Mouse (Mus musculus) midbrain, embryonic 13.5 days (tissue): ENCODE data around the gene Tle3. TPM values are rescaled to one million over a fixed set of nuclear protein-coding genes. Genes with fewer than 3 reads are reported as not detected.

Experiments used
- ATAC-seq: fragments of 200-750 bp; cut with Nextera tagmentation; 2 replicates; pipeline ENCODE4 v1.8.0; 2017; ENCODE audit warnings: mild to moderate bottlenecking, moderate TSS enrichment, moderate library complexity
- H3K27ac ChIP-seq: fragments of 300-500 bp; sonication (generic); 2 replicates; pipeline ENCODE4 v1.5.1; 2015; ENCODE audit warnings: inconsistent platforms, mild to moderate bottlenecking, moderate library complexity
- H3K27me3 ChIP-seq: fragments of 300-500 bp; sonication (generic); 2 replicates; pipeline ENCODE4 v1.6.1; 2015; ENCODE audit warnings: mild to moderate bottlenecking, inconsistent platforms
- H3K36me3 ChIP-seq: fragments of 300-500 bp; sonication (generic); 2 replicates; pipeline ENCODE4 v1.6.1; 2015; ENCODE audit warnings: mild to moderate bottlenecking, inconsistent platforms
- H3K4me1 ChIP-seq: fragments of 300-500 bp; sonication (generic); replicated peaks from 2 replicates; pipeline ENCODE4 v1.6.1; 2015; ENCODE audit warnings: inconsistent platforms
- H3K4me2 ChIP-seq: fragments of 300-500 bp; sonication (generic); replicated peaks from 2 replicates; pipeline ENCODE4 v1.6.1; 2015; ENCODE audit warnings: moderate library complexity, mild to moderate bottlenecking, inconsistent platforms
- H3K4me3 ChIP-seq: fragments of 300-500 bp; sonication (generic); replicated peaks from 2 replicates; pipeline ENCODE4 v1.5.1; 2015; ENCODE audit warnings: mild to moderate bottlenecking, inconsistent platforms
- H3K9ac ChIP-seq: fragments of 300-500 bp; sonication (generic); replicated peaks from 2 replicates; pipeline ENCODE4 v1.6.1; 2015; ENCODE audit warnings: mild to moderate bottlenecking, inconsistent platforms
- H3K9me3 ChIP-seq: fragments of 300-500 bp; sonication (generic); 2 replicates; pipeline ENCODE4 v1.6.1; 2016; ENCODE audit warnings: mild to moderate bottlenecking, inconsistent platforms
- WGBS: fragments of 180-500 bp; shearing (Covaris S2); methylation state at CpG from one replicate; pipeline ENCODE4 v1.1.7; 2015; 5-methylcytosine and 5-hydroxymethylcytosine counted together
- polyA plus RNA-seq: library from polyadenylated mRNA; unstranded; fragments of >200 nt; fragmentation: Nextera tagmentation; extraction: Ambion mirVana; gene quantifications from 2 replicates; pipeline ENCODE4 v1.2.1, GENCODE M21; 2015

The Tle3 gene
- 40.7 and 50.8 TPM in 2 replicates for polyA plus RNA-seq

DNA sequence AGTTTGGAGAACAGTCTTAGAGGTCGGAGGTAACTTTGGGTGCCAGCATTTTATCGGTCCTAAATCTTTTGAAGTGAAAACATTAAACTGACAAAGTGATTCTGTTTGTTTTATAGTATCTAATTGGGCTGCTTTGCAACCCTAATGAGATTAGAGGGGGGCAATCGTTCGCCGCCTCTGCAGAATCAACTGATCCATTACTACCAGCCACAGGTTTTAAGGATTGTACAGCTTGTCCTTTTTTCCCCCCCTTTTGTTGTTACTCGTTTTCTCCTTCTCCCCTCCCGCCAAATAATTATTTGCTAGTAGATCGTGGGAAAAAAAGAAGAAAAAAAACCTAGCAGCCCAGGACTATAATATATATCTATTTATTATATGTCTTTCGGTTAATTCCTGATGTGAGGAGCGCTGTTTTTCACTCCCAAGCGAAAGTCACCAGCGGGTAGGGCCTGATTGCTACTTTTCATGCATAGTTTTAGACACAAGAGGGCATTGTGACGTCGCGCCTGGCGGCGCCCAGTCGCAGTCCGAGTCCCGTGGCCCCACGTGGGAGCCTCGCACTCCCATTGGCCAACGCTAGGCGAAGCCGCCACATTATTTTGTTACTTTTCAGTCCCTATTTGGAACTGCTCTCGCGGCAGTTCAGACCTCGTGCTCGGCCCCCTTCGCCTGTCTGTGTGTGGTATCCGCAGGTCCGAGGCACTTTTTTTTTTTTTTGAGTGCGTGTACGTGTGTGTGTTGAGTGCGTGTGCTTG lies at the start of gene Tle3:
TSS of gene Tle3 (plus strand) at position 612 of the 755 bp plus-strand sequence.
- H3K27ac ChIP-seq, result peak within 1 kb of the TSS; percentile 96
- H3K4me2 ChIP-seq, result peak within 1 kb of the TSS; percentile 94
- peaks cover 4% of the 10 kb centered on the region for H3K27me3 ChIP-seq
- H3K4me1 ChIP-seq, result peaks cover 60% of the 10 kb centered on the region
- under 1% methylated on average over 34 of the region's 35 CpGs for WGBS
- H3K9me3 ChIP-seq, result no peaks in the 10 kb centered on the region
- no peaks in the 10 kb centered on the region; the same call in 1 of the 2 replicates for H3K36me3 ChIP-seq
- peak within 1 kb of the TSS; percentile 93 for H3K4me3 ChIP-seq
- ATAC-seq, result peak; percentile 67
- H3K9ac ChIP-seq, result peak within 1 kb of the TSS; percentile 99

DNA sequence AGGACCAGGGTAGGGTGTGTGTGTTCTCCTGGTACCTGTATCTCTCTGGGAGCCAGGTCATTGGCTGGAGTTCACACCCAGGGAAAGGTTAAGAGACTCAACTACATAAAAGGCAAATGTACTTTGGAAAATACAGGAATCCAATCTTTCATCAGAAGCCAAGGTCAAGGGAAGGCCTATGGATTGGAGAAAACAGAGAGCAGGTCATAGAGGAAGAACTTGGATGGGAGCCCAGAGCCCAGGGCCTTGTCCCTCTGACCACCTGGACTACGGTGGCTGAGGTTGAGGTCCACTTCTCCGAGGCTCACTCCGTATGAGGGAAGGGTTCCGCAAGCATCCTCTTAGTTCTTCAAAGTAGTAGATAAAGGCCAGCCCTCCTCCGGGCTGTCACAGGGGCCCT lies 48.9 kb upstream of the Tle3 start:
- ATAC-seq, result no peak
- no peaks in the 10 kb centered on the region for H3K9me3 ChIP-seq
- no peak overlapping the region for H3K4me3 ChIP-seq
- peaks cover 24% of the 10 kb centered on the region for H3K27me3 ChIP-seq
- H3K27ac ChIP-seq, result no peak overlapping the region
- H3K36me3 ChIP-seq, result no peaks in the 10 kb centered on the region
- H3K4me2 ChIP-seq, result no peak overlapping the region
- 81% methylated on average over 5 of the region's 5 CpGs for WGBS
- H3K9ac ChIP-seq, result no peak overlapping the region
- H3K4me1 ChIP-seq, result peaks cover 46% of the 10 kb centered on the region

DNA sequence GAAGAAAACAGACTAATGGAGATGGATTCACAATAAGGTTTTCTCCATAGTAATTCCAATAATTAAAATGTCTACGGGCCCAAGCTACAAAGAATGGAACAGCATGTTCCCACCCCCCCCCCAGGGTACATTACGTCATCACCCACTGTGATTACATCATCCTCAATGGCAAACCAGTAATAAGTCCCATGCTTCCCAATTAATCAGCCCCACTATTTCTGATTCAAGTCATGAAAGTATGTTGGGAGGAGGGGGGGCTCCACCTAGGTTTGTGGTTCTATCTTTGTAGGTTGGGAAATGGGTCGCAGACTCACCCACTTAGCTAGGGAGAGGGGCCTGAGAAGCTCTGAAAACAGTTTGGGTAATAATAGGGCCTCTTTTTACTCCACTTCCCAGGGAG lies 48.3 kb upstream of the Tle3 start:
- no peak overlapping the region for H3K9ac ChIP-seq
- H3K9me3 ChIP-seq, result no peaks in the 10 kb centered on the region
- H3K36me3 ChIP-seq, result no peaks in the 10 kb centered on the region
- peaks cover 28% of the 10 kb centered on the region for H3K27me3 ChIP-seq
- ATAC-seq, result no peak
- H3K27ac ChIP-seq, result peak overlapping the region; percentile 15; the same call in 1 of the 2 replicates
- WGBS, result 19% methylated on average over 3 of the region's 3 CpGs
- H3K4me2 ChIP-seq, result no peak overlapping the region
- no peak overlapping the region for H3K4me3 ChIP-seq
- H3K4me1 ChIP-seq, result peaks cover 46% of the 10 kb centered on the region

DNA sequence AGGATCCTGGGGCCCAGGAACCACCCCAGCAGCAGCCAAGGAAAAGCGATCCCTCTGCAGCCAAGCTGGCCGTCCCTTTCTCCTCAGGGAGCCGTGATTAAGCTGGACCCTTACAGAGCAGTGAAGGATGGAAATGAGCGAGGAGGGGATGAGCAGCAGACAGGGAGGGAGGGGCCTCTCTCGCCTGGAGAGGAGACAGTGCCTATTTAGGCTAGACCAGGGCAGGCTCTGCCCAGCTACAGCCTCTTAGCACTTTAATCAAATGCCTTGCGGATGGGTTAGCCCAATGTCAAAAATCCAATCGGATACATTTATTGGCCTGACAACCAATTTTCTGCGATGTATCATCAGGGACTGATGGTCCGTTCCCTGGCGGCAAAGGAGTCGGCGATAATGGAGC lies 47.8 kb upstream of the Tle3 start:
- Histone ChIP-seq H3K36me3 (no peaks in the 10 kb centered on the region), H3K4me1 (peaks cover 45% of the 10 kb centered on the region), H3K4me3 (no peak overlapping the region), H3K9me3 (no peaks in the 10 kb centered on the region), H3K27ac (peak overlapping the region; percentile 15; the same call in 1 of the 2 replicates), H3K9ac (no peak overlapping the region), H3K27me3 (peaks cover 28% of the 10 kb centered on the region), H3K4me2 (no peak overlapping the region)
- WGBS, result 5% methylated on average over 12 of the region's 12 CpGs
- peak; percentile 81 for ATAC-seq

DNA sequence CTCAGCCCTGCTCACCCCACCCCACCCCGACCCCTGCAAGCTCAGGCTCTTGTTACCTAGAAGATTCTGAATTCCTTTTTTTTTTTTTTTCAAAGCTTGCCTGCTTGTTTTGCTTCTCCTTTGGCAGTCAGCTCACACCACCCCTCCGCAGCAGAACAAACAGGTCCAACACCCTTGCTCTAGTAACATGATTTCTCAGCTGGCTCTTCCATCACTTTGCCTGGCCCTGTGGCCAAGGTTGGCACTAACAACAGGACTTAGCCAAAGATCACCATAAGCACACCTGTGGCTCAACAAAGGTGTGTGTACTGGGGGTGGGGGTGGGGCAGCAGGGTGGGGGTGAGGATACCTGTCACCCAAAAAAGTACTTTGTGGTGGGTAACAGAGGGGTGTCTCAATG lies 47.2 kb upstream of the Tle3 start:
- Histone ChIP-seq H3K36me3 (no peaks in the 10 kb centered on the region), H3K4me2 (no peak overlapping the region), H3K27me3 (peaks cover 28% of the 10 kb centered on the region), H3K4me3 (no peak overlapping the region), H3K9ac (no peak overlapping the region), H3K9me3 (no peaks in the 10 kb centered on the region), H3K4me1 (peaks cover 39% of the 10 kb centered on the region), H3K27ac (no peak overlapping the region)
- WGBS, result 37% methylated on average over 2 of the region's 2 CpGs
- ATAC-seq, result no peak

GRCm38 (mm10) chr9:61325931-61326351 lies 46.2 kb upstream of the Tle3 start:
- Histone ChIP-seq H3K9me3 (no peaks in the 10 kb centered on the region), H3K4me1 (peaks cover 35% of the 10 kb centered on the region), H3K4me3 (no peak overlapping the region), H3K9ac (no peak overlapping the region), H3K36me3 (no peaks in the 10 kb centered on the region), H3K27ac (no peak overlapping the region; the same call in none of the 2 replicates), H3K27me3 (peaks cover 31% of the 10 kb centered on the region), H3K4me2 (no peak overlapping the region)
- 32% methylated on average over 7 of the region's 7 CpGs for WGBS
- no peak for ATAC-seq

- WGBS, result 59% methylated on average over 8 of the region's 8 CpGs
- ATAC-seq, result no peak
- H3K9me3 ChIP-seq, result no peaks in the 10 kb centered on the region
These were observed 45.2 kb upstream of the Tle3 start for GRCm38 (mm10) chr9:61326922-61327321.

GRCm38 (mm10) chr9:61328173-61328572 lies 44.0 kb upstream of the Tle3 start:
- no peak overlapping the region for H3K27ac ChIP-seq
- 85% methylated on average over 5 of the region's 5 CpGs for WGBS
- H3K4me3 ChIP-seq, result no peak overlapping the region
- H3K4me2 ChIP-seq, result no peak overlapping the region
- H3K27me3 ChIP-seq, result peaks cover 26% of the 10 kb centered on the region; the same call in 1 of the 2 replicates
- no peaks in the 10 kb centered on the region for H3K9me3 ChIP-seq
- H3K9ac ChIP-seq, result no peak overlapping the region
- H3K4me1 ChIP-seq, result peaks cover 35% of the 10 kb centered on the region
- no peaks in the 10 kb centered on the region for H3K36me3 ChIP-seq
- no peak for ATAC-seq

More at GRCm38 (mm10) chr9:61326922-61327321, 45.2 kb upstream of the Tle3 start:
- H3K27me3 ChIP-seq, result peaks cover 25% of the 10 kb centered on the region; the same call in 1 of the 2 replicates
- H3K4me1 ChIP-seq, result peaks cover 35% of the 10 kb centered on the region
- no peak overlapping the region for H3K9ac ChIP-seq
- H3K4me3 ChIP-seq, result no peak overlapping the region
- H3K4me2 ChIP-seq, result no peak overlapping the region
- no peak overlapping the region for H3K27ac ChIP-seq
- H3K36me3 ChIP-seq, result no peaks in the 10 kb centered on the region

DNA sequence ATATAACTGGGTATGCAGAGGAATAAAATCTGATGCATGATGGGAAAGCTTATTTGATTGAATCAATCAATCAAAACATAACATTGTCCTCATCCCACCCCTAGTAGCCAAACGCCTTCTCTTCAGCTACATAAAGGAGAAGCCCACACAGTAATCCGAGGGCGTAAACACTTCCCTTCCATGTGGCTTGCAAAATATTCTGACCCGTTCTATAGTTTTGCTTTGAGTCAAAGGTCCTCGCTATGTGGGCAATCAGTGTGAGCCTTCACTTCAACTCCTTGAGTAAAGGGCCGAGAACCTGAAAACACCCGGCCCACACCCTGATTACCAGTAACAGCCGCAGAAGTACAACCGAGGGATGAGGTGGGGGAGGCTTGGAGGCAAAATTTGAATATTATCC lies 41.4 kb upstream of the Tle3 start:
- H3K4me2 ChIP-seq, result no peak overlapping the region
- no peak overlapping the region for H3K9ac ChIP-seq
- no peaks in the 10 kb centered on the region for H3K9me3 ChIP-seq
- WGBS, result 94% methylated on average over 9 of the region's 9 CpGs
- H3K4me3 ChIP-seq, result no peak overlapping the region
- peaks cover 17% of the 10 kb centered on the region for H3K4me1 ChIP-seq
- H3K27ac ChIP-seq, result no peak overlapping the region
- ATAC-seq, result no peak
- H3K36me3 ChIP-seq, result no peaks in the 10 kb centered on the region
- H3K27me3 ChIP-seq, result peaks cover 35% of the 10 kb centered on the region

- Histone ChIP-seq H3K9ac (no peak overlapping the region), H3K36me3 (no peaks in the 10 kb centered on the region), H3K4me2 (no peak overlapping the region), H3K4me1 (peaks cover 14% of the 10 kb centered on the region; the same call in 1 of the 2 replicates), H3K9me3 (no peaks in the 10 kb centered on the region), H3K27ac (no peak overlapping the region), H3K27me3 (peaks cover 41% of the 10 kb centered on the region), H3K4me3 (no peak overlapping the region)
- ATAC-seq, result no peak
- 87% methylated on average over 7 of the region's 7 CpGs for WGBS
These were observed 39.8 kb upstream of the Tle3 start for GRCm38 (mm10) chr9:61332226-61332936.

- ATAC-seq, result no peak
- Histone ChIP-seq H3K27me3 (peaks cover 61% of the 10 kb centered on the region), H3K9me3 (no peaks in the 10 kb centered on the region), H3K27ac (no peak overlapping the region), H3K4me1 (peaks cover 27% of the 10 kb centered on the region; the same call in 1 of the 2 replicates), H3K4me3 (no peak overlapping the region), H3K4me2 (no peak overlapping the region), H3K36me3 (no peaks in the 10 kb centered on the region), H3K9ac (no peak overlapping the region)
These were observed 36.0 kb upstream of the Tle3 start for GRCm38 (mm10) chr9:61336179-61336578.
